Mouse (Mus musculus) heart, embryonic 13.5 days (tissue): ENCODE measurements at regions not wholly inside any gene's neighbourhood (a gene's known extent, or its start where the extent isn't known, plus 50 kb on each side); places are given as distances from the start of the nearest gene placed in this dataset.
"Not testable (repeated sequence)": the region's sequence is repeated elsewhere in the genome, so short reads cannot be mapped to it uniquely, and the experiment has no call there.

ENCODE experiments used
- ATAC-seq: fragments of 200-750 bp; cut with Nextera tagmentation; 2 replicates; pipeline ENCODE4 v1.8.0; 2017; ENCODE audit warnings: moderate TSS enrichment; ENCODE audit not compliant: insufficient number of reproducible peaks, low FRiP score, low TSS enrichment; ENCODE audit errors: extremely low read depth
- H3K27ac ChIP-seq: fragments of 300-500 bp; sonication (generic); replicated peaks from 2 replicates; pipeline ENCODE4 v1.5.1; 2015; ENCODE audit warnings: moderate library complexity, mild to moderate bottlenecking, inconsistent platforms
- H3K27me3 ChIP-seq: fragments of 300-500 bp; sonication (generic); replicated peaks from 2 replicates; pipeline ENCODE4 v1.6.1; 2015; ENCODE audit warnings: mild to moderate bottlenecking, inconsistent platforms
- H3K36me3 ChIP-seq: fragments of 300-500 bp; sonication (generic); 2 replicates; pipeline ENCODE4 v1.6.1; 2015; ENCODE audit warnings: mild to moderate bottlenecking, inconsistent platforms
- H3K4me1 ChIP-seq: fragments of 300-500 bp; sonication (generic); 2 replicates; pipeline ENCODE4 v1.6.1; 2015; ENCODE audit warnings: inconsistent platforms
- H3K4me2 ChIP-seq: fragments of 300-500 bp; sonication (generic); 2 replicates; pipeline ENCODE4 v1.6.1; 2015; ENCODE audit warnings: inconsistent platforms, mild to moderate bottlenecking, moderate library complexity
- H3K4me3 ChIP-seq: fragments of 300-500 bp; sonication (generic); 2 replicates; pipeline ENCODE4 v1.5.1; 2015; ENCODE audit warnings: moderate library complexity, mild to moderate bottlenecking, inconsistent platforms
- H3K9ac ChIP-seq: fragments of 300-500 bp; sonication (generic); 2 replicates; pipeline ENCODE4 v1.6.1; 2015; ENCODE audit warnings: inconsistent platforms, mild to moderate bottlenecking, moderate library complexity
- H3K9me3 ChIP-seq: fragments of 300-500 bp; sonication (generic); 2 replicates; pipeline ENCODE4 v1.6.1; 2016; ENCODE audit warnings: inconsistent platforms
- WGBS: fragments of 180-500 bp; shearing (Covaris S2); methylation state at CpG from one replicate; pipeline ENCODE4 v1.1.7; 2015; ENCODE audit warnings: mixed read lengths; 5-methylcytosine and 5-hydroxymethylcytosine counted together

GRCm38 (mm10) chr8:100038931-100039330 lies 622.7 kb upstream of the Cdh8 start:
- no peaks in the 10 kb centered on the region for H3K36me3 ChIP-seq
- H3K4me1 ChIP-seq: no peaks in the 10 kb centered on the region
- no peak overlapping the region for H3K4me2 ChIP-seq
- no peaks in the 10 kb centered on the region for H3K27me3 ChIP-seq
- 45% methylated on average over 5 of the region's 5 CpGs for WGBS
- no peak overlapping the region for H3K4me3 ChIP-seq
- H3K27ac ChIP-seq: no peak overlapping the region
- no peak for ATAC-seq
- no peak overlapping the region for H3K9ac ChIP-seq
- no peaks in the 10 kb centered on the region for H3K9me3 ChIP-seq

DNA sequence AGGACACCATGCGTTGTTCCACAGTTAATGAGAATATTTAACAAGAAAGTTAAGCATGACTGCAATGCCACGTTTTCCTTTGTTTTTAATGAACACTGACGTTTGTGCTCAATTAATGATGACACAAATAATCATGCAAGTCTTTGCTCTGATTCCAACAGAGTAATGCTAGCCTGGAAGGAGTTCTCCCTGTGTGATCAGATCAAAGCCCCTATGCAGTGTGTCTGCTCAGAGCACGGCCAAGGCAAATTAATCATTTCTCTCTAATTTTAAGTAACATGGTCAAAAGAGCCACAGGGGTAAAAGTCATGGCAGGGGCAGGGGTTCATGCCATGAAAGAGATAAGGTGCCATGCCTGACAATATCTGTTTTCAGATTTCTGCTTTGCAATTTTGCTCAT lies 618.2 kb upstream of the Cdh8 start:
- Histone ChIP-seq H3K4me1 (no peaks in the 10 kb centered on the region), H3K4me2 (no peak overlapping the region), H3K9ac (no peak overlapping the region), H3K4me3 (no peak overlapping the region), H3K27ac (no peak overlapping the region), H3K9me3 (no peaks in the 10 kb centered on the region), H3K27me3 (no peaks in the 10 kb centered on the region), H3K36me3 (no peaks in the 10 kb centered on the region)
- 68% methylated on average over 4 of the region's 4 CpGs for WGBS
- ATAC-seq: no peak

DNA sequence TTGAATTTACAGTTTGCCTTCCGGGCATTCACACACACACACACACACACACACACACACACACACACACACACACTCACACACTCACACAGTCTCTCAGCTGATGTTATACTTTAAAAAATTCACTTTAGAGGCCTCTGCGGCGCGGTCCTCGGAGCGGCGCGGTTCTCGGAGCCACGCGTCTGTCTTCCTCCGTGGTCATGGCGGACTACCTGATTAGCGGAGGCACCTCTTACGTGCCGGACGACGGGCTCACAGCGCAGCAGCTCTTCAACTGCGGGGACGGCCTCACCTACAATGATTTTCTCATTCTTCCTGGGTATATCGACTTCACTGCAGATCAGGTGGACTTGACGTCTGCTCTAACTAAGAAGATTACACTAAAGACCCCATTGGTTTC lies 614.1 kb upstream of the Cdh8 start:
- not testable (repeated sequence) for H3K36me3 ChIP-seq, H3K4me1 ChIP-seq, H3K4me3 ChIP-seq, ATAC-seq, H3K4me2 ChIP-seq, H3K27me3 ChIP-seq, H3K9ac ChIP-seq, H3K9me3 ChIP-seq, H3K27ac ChIP-seq
- 91% methylated on average over 23 of the region's 23 CpGs for WGBS

DNA sequence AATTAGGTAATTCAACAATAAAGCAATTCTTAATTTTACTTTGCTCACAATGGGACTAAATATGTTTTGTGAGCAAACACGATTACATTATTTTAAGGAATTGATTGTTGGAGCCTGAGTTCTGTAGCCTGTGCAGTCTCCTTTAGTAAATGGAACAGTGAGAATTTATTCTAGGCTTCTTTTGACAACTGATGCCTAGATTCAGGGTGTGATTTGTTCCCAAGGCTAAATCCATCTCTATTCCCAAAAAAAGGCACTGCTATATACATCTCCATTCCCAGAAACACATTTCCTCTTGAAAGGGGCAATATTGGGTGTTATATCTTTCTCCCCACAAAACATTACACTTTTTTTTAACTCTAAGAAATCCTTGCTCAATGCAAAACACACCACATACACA lies 599.4 kb upstream of the Cdh8 start:
- no peak for ATAC-seq
- H3K4me3 ChIP-seq: no peak overlapping the region
- no peak overlapping the region for H3K9ac ChIP-seq
- H3K9me3 ChIP-seq: no peaks in the 10 kb centered on the region
- no peaks in the 10 kb centered on the region for H3K4me1 ChIP-seq
- no peaks in the 10 kb centered on the region for H3K36me3 ChIP-seq
- H3K4me2 ChIP-seq: no peak overlapping the region
- WGBS: 67% methylated on average over 1 of the region's 1 CpGs
- H3K27ac ChIP-seq: no peak overlapping the region
- H3K27me3 ChIP-seq: no peaks in the 10 kb centered on the region

GRCm38 (mm10) chr8:99999554-99999953 lies 583.3 kb upstream of the Cdh8 start:
- no peak overlapping the region for H3K9ac ChIP-seq
- no peaks in the 10 kb centered on the region for H3K36me3 ChIP-seq
- no peak overlapping the region for H3K4me2 ChIP-seq
- 81% methylated on average over 1 of the region's 1 CpGs for WGBS
- no peak overlapping the region for H3K4me3 ChIP-seq
- H3K27me3 ChIP-seq: no peaks in the 10 kb centered on the region
- H3K27ac ChIP-seq: no peak overlapping the region
- ATAC-seq: no peak
- H3K4me1 ChIP-seq: no peaks in the 10 kb centered on the region
- H3K9me3 ChIP-seq: no peaks in the 10 kb centered on the region

DNA sequence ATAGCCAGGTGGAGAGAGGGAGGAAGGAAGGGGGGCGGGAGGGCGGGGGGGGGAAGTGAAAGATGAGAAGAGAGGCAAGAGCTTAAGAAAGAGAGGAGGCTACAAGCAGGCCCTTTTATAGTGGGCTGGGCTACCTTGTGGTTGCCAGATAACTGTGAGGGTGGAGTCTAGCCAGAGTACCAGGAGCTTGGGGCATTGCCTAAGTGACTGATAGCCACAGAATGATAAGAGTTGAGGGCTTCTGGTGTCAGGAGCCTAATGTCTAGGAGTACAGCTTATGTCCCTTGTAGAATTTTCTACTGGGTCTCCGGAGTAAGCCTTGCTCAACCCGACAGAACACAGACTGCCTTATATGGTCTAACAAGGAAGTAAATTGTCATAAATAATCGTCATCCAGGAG lies 567.4 kb upstream of the Cdh8 start:
- H3K9ac ChIP-seq: no peak overlapping the region
- no peaks in the 10 kb centered on the region for H3K9me3 ChIP-seq
- H3K4me3 ChIP-seq: no peak overlapping the region
- 38% methylated on average over 5 of the region's 5 CpGs for WGBS
- H3K36me3 ChIP-seq: no peaks in the 10 kb centered on the region
- H3K4me1 ChIP-seq: 0 out of 2 replicates have a peak, but pooled peaks cover 7% of the 10 kb centered on the region
- ATAC-seq: no peak
- no peaks in the 10 kb centered on the region for H3K27me3 ChIP-seq
- no peak overlapping the region for H3K27ac ChIP-seq
- H3K4me2 ChIP-seq: no peak overlapping the region

DNA sequence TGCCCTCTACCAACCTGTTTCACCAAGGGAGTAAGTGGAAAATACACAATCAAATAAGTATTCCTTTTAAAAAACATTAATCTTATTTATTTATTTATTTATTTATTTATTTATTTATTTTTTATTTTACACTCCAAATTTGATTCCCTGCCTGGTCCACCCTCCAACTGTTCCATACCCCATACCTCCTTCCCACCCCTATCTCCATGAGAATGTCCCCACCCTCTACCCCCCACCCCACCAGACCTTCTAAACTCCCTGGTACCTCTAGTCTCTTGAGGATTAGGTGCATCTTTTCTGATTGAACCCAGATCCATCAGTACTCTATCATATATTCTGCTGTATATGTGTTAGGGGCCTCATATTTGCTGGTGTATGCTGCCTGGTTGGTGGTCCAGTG lies 538.4 kb upstream of the Cdh8 start:
- Histone ChIP-seq H3K36me3 (no peaks in the 10 kb centered on the region), H3K4me3 (no peak overlapping the region), H3K4me2 (no peak overlapping the region), H3K9ac (no peak overlapping the region), H3K27me3 (no peaks in the 10 kb centered on the region), H3K9me3 (no peaks in the 10 kb centered on the region), H3K4me1 (peaks cover 11% of the 10 kb centered on the region), H3K27ac (no peak overlapping the region)
- no peak for ATAC-seq

DNA sequence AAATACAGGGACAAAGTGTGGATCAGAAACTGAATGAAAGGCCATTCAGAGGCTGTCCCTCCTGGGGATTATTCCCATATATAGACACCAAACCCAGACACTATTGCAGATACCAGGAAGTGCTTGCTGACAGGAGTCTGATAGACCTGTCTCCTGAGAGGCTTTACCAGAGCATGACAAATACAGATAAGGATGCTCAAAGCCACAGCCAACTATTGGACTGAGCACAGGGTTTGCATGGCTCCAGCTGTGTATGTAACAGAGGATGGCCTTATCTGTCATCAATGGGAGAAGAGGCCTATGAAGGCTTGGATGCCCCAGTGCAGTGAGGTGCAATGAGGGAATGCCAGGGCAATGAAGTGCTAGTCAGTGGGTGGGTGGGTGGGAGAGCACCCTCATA lies 537.6 kb upstream of the Cdh8 start:
- Histone ChIP-seq H3K9me3 (no peaks in the 10 kb centered on the region), H3K4me2 (no peak overlapping the region), H3K27me3 (no peaks in the 10 kb centered on the region), H3K9ac (no peak overlapping the region), H3K27ac (no peak overlapping the region), H3K4me3 (no peak overlapping the region), H3K36me3 (no peaks in the 10 kb centered on the region), H3K4me1 (peaks cover 11% of the 10 kb centered on the region)
- ATAC-seq: peak; percentile 42; the same call in 1 of the 2 replicates

GRCm38 (mm10) chr8:99933159-99933558 lies 516.9 kb upstream of the Cdh8 start:
- H3K4me3 ChIP-seq: no peak overlapping the region
- no peaks in the 10 kb centered on the region for H3K4me1 ChIP-seq
- no peak overlapping the region for H3K4me2 ChIP-seq
- H3K9me3 ChIP-seq: no peaks in the 10 kb centered on the region
- no peaks in the 10 kb centered on the region for H3K27me3 ChIP-seq
- H3K36me3 ChIP-seq: no peaks in the 10 kb centered on the region
- no peak for ATAC-seq
- H3K27ac ChIP-seq: no peak overlapping the region
- 70% methylated on average over 5 of the region's 5 CpGs for WGBS
- H3K9ac ChIP-seq: no peak overlapping the region
